Mouse (Mus musculus) myocyte (in vitro differentiated cells): ENCODE results near the gene Opn4. TPM values are rescaled to one million over a fixed set of nuclear protein-coding genes. Genes with fewer than 3 reads are reported as not detected.

ENCODE experiments used
- H3K27me3 ChIP-seq: one replicate; pipeline ENCODE4 v1.6.1; 2011; ENCODE audit not compliant: control insufficient read depth, insufficient read depth, insufficient read length
- H3K36me3 ChIP-seq: one replicate; pipeline ENCODE4 v1.6.1; 2011; ENCODE audit not compliant: control insufficient read depth, insufficient read depth
- H3K4me2 ChIP-seq: one replicate; pipeline ENCODE4 v1.6.1; 2011; ENCODE audit warnings: low read depth, control low read depth
- H3K4me3 ChIP-seq: one replicate; pipeline ENCODE4 v1.5.1; 2011; ENCODE audit warnings: mild to moderate bottlenecking, control low read depth, moderate library complexity
- H3K79me2 ChIP-seq: one replicate; pipeline ENCODE4 v1.6.1; 2011; ENCODE audit not compliant: control insufficient read depth, insufficient read depth
- H3ac ChIP-seq: one replicate; pipeline ENCODE4 v1.6.1; 2011; ENCODE audit not compliant: control insufficient read depth, insufficient read length
- CEBPB ChIP-seq: IDR thresholded peaks from 2 replicates; pipeline ENCODE4 v1.6.1; 2011; ENCODE audit warnings: mild to moderate bottlenecking, moderate library complexity; ENCODE audit not compliant: poor library complexity, insufficient read depth, severe bottlenecking
- E2F4 ChIP-seq: IDR thresholded peaks from one replicate; pipeline ENCODE4 v1.6.1; 2011; ENCODE audit warnings: mild to moderate bottlenecking, control low read depth, moderate library complexity; ENCODE audit not compliant: insufficient read depth
- MAX ChIP-seq: IDR thresholded peaks from one replicate; pipeline ENCODE4 v1.6.1; 2011; ENCODE audit warnings: low read depth, mild to moderate bottlenecking, control low read depth
- MYOD1 ChIP-seq, 3 experiments: IDR thresholded peaks; one replicate each; pipeline ENCODE4 v1.6.1; 2011; ENCODE audit warnings: control low read depth in 2 of 3, low read depth in 2 of 3, mild to moderate bottlenecking in 2 of 3, moderate library complexity in 1 of 3; ENCODE audit not compliant: insufficient read length in 2 of 3, control insufficient read depth in 1 of 3
- MYOG ChIP-seq, 3 experiments: IDR thresholded peaks; one replicate each; pipeline ENCODE4 v1.6.1; 2011; ENCODE audit warnings: control low read depth in 2 of 3, low read depth in 2 of 3, mild to moderate bottlenecking in 2 of 3; ENCODE audit not compliant: insufficient read length in 2 of 3, control insufficient read depth in 1 of 3, insufficient read depth in 1 of 3
- POLR2A ChIP-seq: IDR thresholded peaks from one replicate; pipeline ENCODE4 v1.6.1; 2011; ENCODE audit warnings: low read depth, mild to moderate bottlenecking, control low read depth, moderate library complexity; ENCODE audit not compliant: insufficient read length
- POLR2AphosphoS2 ChIP-seq: IDR thresholded peaks from one replicate; pipeline ENCODE4 v1.6.1; 2011; ENCODE audit warnings: low read depth, control low read depth; ENCODE audit not compliant: insufficient read length
- REST ChIP-seq: IDR thresholded peaks from one replicate; pipeline ENCODE4 v1.6.1; 2011; ENCODE audit warnings: mild to moderate bottlenecking, control low read depth, moderate library complexity; ENCODE audit not compliant: insufficient read depth, insufficient read length
- SRF ChIP-seq: IDR thresholded peaks from one replicate; pipeline ENCODE4 v1.6.1; 2011; ENCODE audit warnings: low read depth; ENCODE audit not compliant: control insufficient read depth, insufficient read length
- TCF12 ChIP-seq: IDR thresholded peaks from one replicate; pipeline ENCODE4 v1.6.1; 2011; ENCODE audit warnings: mild to moderate bottlenecking, control low read depth; ENCODE audit not compliant: poor library complexity, insufficient read depth, severe bottlenecking
- TCF3 ChIP-seq: IDR thresholded peaks from one replicate; pipeline ENCODE4 v1.6.1; 2011; ENCODE audit warnings: low read depth, control low read depth; ENCODE audit not compliant: insufficient read length
- USF1 ChIP-seq: IDR thresholded peaks from one replicate; pipeline ENCODE4 v1.6.1; 2011; ENCODE audit warnings: low read depth, mild to moderate bottlenecking, control low read depth, moderate library complexity
- polyA plus RNA-seq: library from polyadenylated mRNA; unstranded; fragments of >200 nt; fragmentation: generic; extraction: Trizol; gene quantifications from one replicate; pipeline ENCODE4 v1.2.1, GENCODE M21; 2012; ENCODE audit warnings: missing spikeins

Opn4 gene
- polyA plus RNA-seq, 1 experiment: 0.23 TPM

DNA sequence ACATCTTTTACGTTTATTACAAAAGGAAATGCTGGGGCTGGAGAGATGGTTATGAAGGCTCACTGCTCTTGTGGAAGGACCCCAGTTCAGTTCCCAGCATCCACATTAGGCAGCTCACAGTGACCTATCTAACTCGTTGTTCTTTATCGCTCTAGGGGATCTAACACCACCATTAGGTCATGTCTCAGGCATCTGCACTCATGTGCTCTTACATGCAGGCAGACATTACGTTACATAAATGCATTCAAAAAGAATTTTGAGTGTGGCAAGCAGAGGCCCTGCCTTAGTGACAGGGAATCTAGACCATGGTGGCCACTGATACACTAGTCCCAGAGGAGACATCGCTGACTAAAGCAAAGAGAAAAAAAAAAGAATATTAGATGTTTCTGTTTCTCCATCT, 23.1 kb upstream of the Opn4 start:
- H3K27me3 ChIP-seq: no peaks in the 10 kb centered on the region
- H3K36me3 ChIP-seq: no peaks in the 10 kb centered on the region
- no peak overlapping the region for H3K4me3 ChIP-seq
- no peaks in the 10 kb centered on the region for H3K79me2 ChIP-seq
- TF ChIP-seq MAX: no peak
- H3ac ChIP-seq: no peak overlapping the region
- no peak overlapping the region for H3K4me2 ChIP-seq

- H3ac ChIP-seq: no peak overlapping the region
- no peak overlapping the region for H3K4me2 ChIP-seq
- H3K27me3 ChIP-seq: no peaks in the 10 kb centered on the region
- no peaks in the 10 kb centered on the region for H3K36me3 ChIP-seq
- H3K4me3 ChIP-seq: no peak overlapping the region
- H3K79me2 ChIP-seq: no peaks in the 10 kb centered on the region
- peak in 1 of 3 experiments; percentile 65 for TF ChIP-seq MYOG (IDR thresholded peaks at IDR 0.05; ENCODE audit: control insufficient read depth in 1 of 3, insufficient read depth in 1 of 3, insufficient read length in 2 of 3, low read depth in 2 of 3)
- peak in 1 of 3 experiments; percentile 78 for TF ChIP-seq MYOD1 (IDR thresholded peaks at IDR 0.05; ENCODE audit: control insufficient read depth in 1 of 3, insufficient read length in 2 of 3, low read depth in 2 of 3)
- TF ChIP-seq POLR2AphosphoS2: no peak
- TF ChIP-seq POLR2A: no peak
- TF ChIP-seq SRF: no peak
These were observed 20.9 kb upstream of the Opn4 start for GRCm38 (mm10) chr14:34620611-34621376.

DNA sequence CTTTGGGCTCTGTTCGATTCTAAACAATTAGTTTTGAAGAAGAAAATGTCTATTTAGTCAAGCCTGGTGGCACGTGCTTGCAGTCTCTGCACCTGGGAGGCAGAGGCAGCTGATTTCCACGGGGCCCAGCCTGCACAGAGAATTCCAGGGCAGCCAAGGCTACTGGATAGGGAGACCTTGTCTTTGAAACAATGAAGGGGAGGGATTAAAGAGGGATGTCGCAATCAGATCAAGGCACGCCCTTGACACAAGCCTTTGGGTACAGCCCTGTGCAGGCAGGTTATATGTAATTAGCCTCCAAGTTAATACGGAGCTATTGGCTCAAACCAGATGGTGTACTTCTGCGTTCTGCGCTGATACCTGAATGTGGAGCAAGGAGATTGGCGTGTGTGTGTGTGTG, 18.9 kb upstream of the Opn4 start:
- Histone ChIP-seq H3ac (no peak overlapping the region), H3K27me3 (peaks cover 6% of the 10 kb centered on the region), H3K4me2 (no peak overlapping the region), H3K36me3 (no peaks in the 10 kb centered on the region), H3K79me2 (no peaks in the 10 kb centered on the region), H3K4me3 (no peak overlapping the region)
- TF ChIP-seq TCF3 (no peak), SRF (no peak), CEBPB (no peak), MYOD1 (IDR thresholded peaks at IDR 0.05; ENCODE audit: control insufficient read depth in 1 of 3, insufficient read length in 2 of 3, low read depth in 2 of 3) (no peak), REST (no peak), USF1 (no peak), POLR2A (no peak), TCF12 (no peak), MYOG (IDR thresholded peaks at IDR 0.05; ENCODE audit: control insufficient read depth in 1 of 3, insufficient read depth in 1 of 3, insufficient read length in 2 of 3, low read depth in 2 of 3) (no peak)

DNA sequence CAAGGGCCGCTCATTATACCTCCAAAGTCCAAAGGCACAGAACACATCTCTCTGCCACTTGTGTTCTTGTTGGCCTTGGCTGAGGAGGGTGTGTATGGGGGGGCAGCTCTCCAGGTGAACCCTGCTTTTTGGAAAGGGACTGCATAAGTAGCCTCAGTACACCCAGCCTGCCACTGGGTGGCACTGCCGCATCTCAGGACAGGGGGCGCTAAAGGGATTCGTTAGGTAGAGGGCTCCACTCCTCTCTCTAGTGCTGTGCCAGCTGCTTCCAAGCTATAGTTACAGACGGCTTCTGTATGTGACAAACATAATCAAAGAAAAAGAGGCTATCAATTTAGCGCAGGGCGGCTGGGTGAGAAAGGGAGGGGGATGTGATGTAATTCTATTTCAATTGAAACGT, 16.9 kb upstream of the Opn4 start:
- H3K4me3 ChIP-seq: no peak overlapping the region
- no peaks in the 10 kb centered on the region for H3K79me2 ChIP-seq

GRCm38 (mm10) chr14:34615625-34616024, 15.7 kb upstream of the Opn4 start:
- TF ChIP-seq MAX (no peak), SRF (no peak), REST (no peak), CEBPB (no peak), E2F4 (no peak), MYOD1 (IDR thresholded peaks at IDR 0.05; ENCODE audit: control insufficient read depth in 1 of 3, insufficient read length in 2 of 3, low read depth in 2 of 3) (no peak), MYOG (IDR thresholded peaks at IDR 0.05; ENCODE audit: control insufficient read depth in 1 of 3, insufficient read depth in 1 of 3, insufficient read length in 2 of 3, low read depth in 2 of 3) (no peak), TCF3 (no peak), USF1 (no peak), POLR2AphosphoS2 (no peak), POLR2A (no peak), TCF12 (no peak)

More for the DNA sequence above, 16.9 kb upstream of the Opn4 start:
- H3ac ChIP-seq: no peak overlapping the region
- H3K36me3 ChIP-seq: no peaks in the 10 kb centered on the region
- no peak overlapping the region for H3K4me2 ChIP-seq
- TF ChIP-seq MYOG (IDR thresholded peaks at IDR 0.05; ENCODE audit: control insufficient read depth in 1 of 3, insufficient read depth in 1 of 3, insufficient read length in 2 of 3, low read depth in 2 of 3): peak in 1 of 3 experiments; percentile 16
- no peak for TF ChIP-seq MYOD1 (IDR thresholded peaks at IDR 0.05; ENCODE audit: control insufficient read depth in 1 of 3, insufficient read length in 2 of 3, low read depth in 2 of 3)
- H3K27me3 ChIP-seq: peaks cover 6% of the 10 kb centered on the region

More at GRCm38 (mm10) chr14:34615625-34616024, 15.7 kb upstream of the Opn4 start:
- no peak overlapping the region for H3K4me2 ChIP-seq
- no peaks in the 10 kb centered on the region for H3K36me3 ChIP-seq
- no peaks in the 10 kb centered on the region for H3K79me2 ChIP-seq
- no peak overlapping the region for H3ac ChIP-seq
- H3K27me3 ChIP-seq: peaks cover 6% of the 10 kb centered on the region
- no peak overlapping the region for H3K4me3 ChIP-seq
